Mouse (Mus musculus) ES-E14 (cell line): ENCODE results near the gene Itpk1.

Experiments
- CHD2 ChIP-seq: IDR thresholded peaks from 2 replicates; pipeline ENCODE4 v1.6.1; 2014; ENCODE audit warnings: mild to moderate bottlenecking, low read depth, low read length, inconsistent platforms
- HCFC1 ChIP-seq: IDR thresholded peaks from 2 replicates; pipeline ENCODE4 v1.6.1; 2012; ENCODE audit warnings: low read length, inconsistent platforms, borderline replicate concordance; ENCODE audit not compliant: insufficient read depth
- MAFK ChIP-seq: IDR thresholded peaks from 2 replicates; pipeline ENCODE4 v1.6.1; 2014; ENCODE audit warnings: mild to moderate bottlenecking, low read depth, low read length, inconsistent platforms; ENCODE audit not compliant: insufficient read depth
- ZNF384 ChIP-seq: IDR thresholded peaks from 2 replicates; pipeline ENCODE4 v1.6.1; 2012; ENCODE audit warnings: low read depth, low read length, inconsistent platforms

- TF ChIP-seq CHD2 (no peak), ZNF384 (no peak), MAFK (no peak), HCFC1 (no peak)
Observed at GRCm38 (mm10) chr12:102677089-102677488, 27.6 kb downstream of the Itpk1 start.
